Mouse (Mus musculus): ENCODE measurements around the gene Olfr1428. TPM values are rescaled to one million over a fixed set of nuclear protein-coding genes. Genes with fewer than 3 reads are reported as not detected.

Olfr1428 gene
- polyA plus RNA-seq (2015; fragmentation: Nextera tagmentation; extraction: Ambion mirVana) = not detected in 2 replicates

GRCm38 (mm10) chr19:12115797-12116196, at the start of gene Olfr1428:
Gene Olfr1428 (minus strand): TSS chr19:12115897.
- no peaks in the 10 kb centered on the region for H3K4me1 ChIP-seq (ENCODE audit: control insufficient read depth, low read depth, low read length)
- no peak within 1 kb of the TSS for H3K9ac ChIP-seq (ENCODE audit: low read depth, low read length)
- ATAC-seq (ENCODE audit: low read depth) = no peak
- H3K4me2 ChIP-seq (ENCODE audit: low read depth, low read length) = no peak within 1 kb of the TSS
- H3K27me3 ChIP-seq (ENCODE audit: control insufficient read depth, insufficient read depth, low read depth, low read length) = no peaks in the 10 kb centered on the region
- H3K36me3 ChIP-seq (ENCODE audit: control insufficient read depth, insufficient read depth) = no peaks in the 10 kb centered on the region
- WGBS (ENCODE audit: insufficient replicate concordance) = 39% methylated on average over 1 of the region's 1 CpGs
- H3K4me3 ChIP-seq (ENCODE audit: low read depth, low read length) = no peak within 1 kb of the TSS
- no peak within 1 kb of the TSS for H3K27ac ChIP-seq (ENCODE audit: low read length)
- H3K9me3 ChIP-seq (replicated peaks; ENCODE audit: control insufficient read depth, low read length) = no peaks in the 10 kb centered on the region

GRCm38 (mm10) chr19:12145452-12145851, 29.8 kb upstream of the Olfr1428 start:
- Histone ChIP-seq H3K9me3 (replicated peaks; ENCODE audit: control insufficient read depth, low read length) (no peaks in the 10 kb centered on the region), H3K9ac (ENCODE audit: low read depth, low read length) (no peak overlapping the region), H3K27me3 (ENCODE audit: control insufficient read depth, insufficient read depth, low read depth, low read length) (no peaks in the 10 kb centered on the region), H3K4me3 (ENCODE audit: low read depth, low read length) (no peak overlapping the region), H3K4me1 (ENCODE audit: control insufficient read depth, low read depth, low read length) (no peaks in the 10 kb centered on the region), H3K36me3 (ENCODE audit: control insufficient read depth, insufficient read depth) (no peaks in the 10 kb centered on the region), H3K4me2 (ENCODE audit: low read depth, low read length) (no peak overlapping the region), H3K27ac (ENCODE audit: low read length) (no peak overlapping the region)
- WGBS (ENCODE audit: insufficient replicate concordance) = 65% methylated on average over 3 of the region's 3 CpGs
- no peak for ATAC-seq (ENCODE audit: low read depth)

GRCm38 (mm10) chr19:12143356-12143755, 27.7 kb upstream of the Olfr1428 start:
- Histone ChIP-seq H3K4me1 (ENCODE audit: control insufficient read depth, low read depth, low read length) (no peaks in the 10 kb centered on the region), H3K4me2 (ENCODE audit: low read depth, low read length) (no peak overlapping the region), H3K9ac (ENCODE audit: low read depth, low read length) (no peak overlapping the region), H3K27me3 (ENCODE audit: control insufficient read depth, insufficient read depth, low read depth, low read length) (no peaks in the 10 kb centered on the region), H3K36me3 (ENCODE audit: control insufficient read depth, insufficient read depth) (no peaks in the 10 kb centered on the region), H3K4me3 (ENCODE audit: low read depth, low read length) (no peak overlapping the region), H3K9me3 (replicated peaks; ENCODE audit: control insufficient read depth, low read length) (no peaks in the 10 kb centered on the region), H3K27ac (ENCODE audit: low read length) (no peak overlapping the region)
- no peak for ATAC-seq (ENCODE audit: low read depth)
- WGBS (ENCODE audit: insufficient replicate concordance) = 50% methylated on average over 1 of the region's 1 CpGs

GRCm38 (mm10) chr19:12134289-12134688, 18.6 kb upstream of the Olfr1428 start:
- ATAC-seq (ENCODE audit: low read depth) = no peak
- Histone ChIP-seq H3K4me1 (ENCODE audit: control insufficient read depth, low read depth, low read length) (no peaks in the 10 kb centered on the region), H3K27ac (ENCODE audit: low read length) (no peak overlapping the region), H3K9me3 (replicated peaks; ENCODE audit: control insufficient read depth, low read length) (no peaks in the 10 kb centered on the region), H3K4me2 (ENCODE audit: low read depth, low read length) (no peak overlapping the region), H3K4me3 (ENCODE audit: low read depth, low read length) (no peak overlapping the region), H3K27me3 (ENCODE audit: control insufficient read depth, insufficient read depth, low read depth, low read length) (no peaks in the 10 kb centered on the region), H3K36me3 (ENCODE audit: control insufficient read depth, insufficient read depth) (no peaks in the 10 kb centered on the region), H3K9ac (ENCODE audit: low read depth, low read length) (no peak overlapping the region)
- WGBS (ENCODE audit: insufficient replicate concordance) = 22% methylated on average over 2 of the region's 2 CpGs

GRCm38 (mm10) chr19:12123103-12123502, 7.4 kb upstream of the Olfr1428 start, which contains the start of gene Olfr76:
Gene Olfr76 (minus strand): TSS chr19:12123203.
- WGBS (ENCODE audit: insufficient replicate concordance) = 47% methylated on average over 3 of the region's 3 CpGs
- ATAC-seq (ENCODE audit: low read depth) = no peak
- no peaks in the 10 kb centered on the region for H3K9me3 ChIP-seq (replicated peaks; ENCODE audit: control insufficient read depth, low read length)

GRCm38 (mm10) chr19:12116464-12116863, 767 bp upstream of the Olfr1428 start:
- Histone ChIP-seq H3K27me3 (ENCODE audit: control insufficient read depth, insufficient read depth, low read depth, low read length) (no peaks in the 10 kb centered on the region), H3K4me1 (ENCODE audit: control insufficient read depth, low read depth, low read length) (no peaks in the 10 kb centered on the region), H3K9ac (ENCODE audit: low read depth, low read length) (no peak overlapping the region), H3K27ac (ENCODE audit: low read length) (no peak overlapping the region), H3K4me2 (ENCODE audit: low read depth, low read length) (no peak overlapping the region), H3K9me3 (replicated peaks; ENCODE audit: control insufficient read depth, low read length) (no peaks in the 10 kb centered on the region), H3K36me3 (ENCODE audit: control insufficient read depth, insufficient read depth) (no peaks in the 10 kb centered on the region), H3K4me3 (ENCODE audit: low read depth, low read length) (no peak overlapping the region)
- WGBS (ENCODE audit: insufficient replicate concordance) = 68% methylated on average over 3 of the region's 3 CpGs
- no peak for ATAC-seq (ENCODE audit: low read depth)

More at GRCm38 (mm10) chr19:12123103-12123502, 7.4 kb upstream of the Olfr1428 start, which contains the start of gene Olfr76:
- Histone ChIP-seq H3K27me3 (ENCODE audit: control insufficient read depth, insufficient read depth, low read depth, low read length) (no peaks in the 10 kb centered on the region), H3K4me2 (ENCODE audit: low read depth, low read length) (no peak within 1 kb of the TSS), H3K36me3 (ENCODE audit: control insufficient read depth, insufficient read depth) (no peaks in the 10 kb centered on the region), H3K4me3 (ENCODE audit: low read depth, low read length) (no peak within 1 kb of the TSS), H3K27ac (ENCODE audit: low read length) (no peak within 1 kb of the TSS), H3K9ac (ENCODE audit: low read depth, low read length) (no peak within 1 kb of the TSS), H3K4me1 (ENCODE audit: control insufficient read depth, low read depth, low read length) (no peaks in the 10 kb centered on the region)

GRCm38 (mm10) chr19:12113807-12114206, 1.9 kb downstream of the Olfr1428 start:
- no peaks in the 10 kb centered on the region for H3K4me1 ChIP-seq (ENCODE audit: control insufficient read depth, low read depth, low read length)
- H3K4me3 ChIP-seq (ENCODE audit: low read depth, low read length) = no peak overlapping the region
- H3K9ac ChIP-seq (ENCODE audit: low read depth, low read length) = no peak overlapping the region
- no peaks in the 10 kb centered on the region for H3K36me3 ChIP-seq (ENCODE audit: control insufficient read depth, insufficient read depth)
- WGBS (ENCODE audit: insufficient replicate concordance) = 32% methylated on average over 1 of the region's 1 CpGs
- no peak overlapping the region for H3K4me2 ChIP-seq (ENCODE audit: low read depth, low read length)
- no peaks in the 10 kb centered on the region for H3K9me3 ChIP-seq (replicated peaks; ENCODE audit: control insufficient read depth, low read length)
- no peaks in the 10 kb centered on the region for H3K27me3 ChIP-seq (ENCODE audit: control insufficient read depth, insufficient read depth, low read depth, low read length)
- H3K27ac ChIP-seq (ENCODE audit: low read length) = no peak overlapping the region
- ATAC-seq (ENCODE audit: low read depth) = no peak

- Histone ChIP-seq H3K4me1 (ENCODE audit: control insufficient read depth, low read depth, low read length) (no peaks in the 10 kb centered on the region), H3K4me2 (ENCODE audit: low read depth, low read length) (no peak overlapping the region), H3K9me3 (replicated peaks; ENCODE audit: control insufficient read depth, low read length) (no peaks in the 10 kb centered on the region), H3K36me3 (ENCODE audit: control insufficient read depth, insufficient read depth) (no peaks in the 10 kb centered on the region), H3K27ac (ENCODE audit: low read length) (no peak overlapping the region), H3K4me3 (ENCODE audit: low read depth, low read length) (no peak overlapping the region), H3K9ac (ENCODE audit: low read depth, low read length) (no peak overlapping the region), H3K27me3 (ENCODE audit: control insufficient read depth, insufficient read depth, low read depth, low read length) (no peaks in the 10 kb centered on the region)
- WGBS (ENCODE audit: insufficient replicate concordance) = 39% methylated on average over 1 of the region's 1 CpGs
- ATAC-seq (ENCODE audit: low read depth) = no peak
Observed at GRCm38 (mm10) chr19:12104541-12104940, 11.2 kb downstream of the Olfr1428 start.

- Histone ChIP-seq H3K4me2 (ENCODE audit: low read depth, low read length) (no peak within 1 kb of the TSS), H3K4me1 (ENCODE audit: control insufficient read depth, low read depth, low read length) (no peaks in the 10 kb centered on the region), H3K9me3 (replicated peaks; ENCODE audit: control insufficient read depth, low read length) (no peaks in the 10 kb centered on the region), H3K4me3 (ENCODE audit: low read depth, low read length) (no peak within 1 kb of the TSS), H3K9ac (ENCODE audit: low read depth, low read length) (no peak within 1 kb of the TSS), H3K27ac (ENCODE audit: low read length) (no peak within 1 kb of the TSS), H3K36me3 (ENCODE audit: control insufficient read depth, insufficient read depth) (no peaks in the 10 kb centered on the region), H3K27me3 (ENCODE audit: control insufficient read depth, insufficient read depth, low read depth, low read length) (no peaks in the 10 kb centered on the region)
- ATAC-seq (ENCODE audit: low read depth) = no peak
- WGBS (ENCODE audit: insufficient replicate concordance) = 81% methylated on average over 2 of the region's 2 CpGs
Observed at GRCm38 (mm10) chr19:12103234-12103633, 12.5 kb downstream of the Olfr1428 start, which contains the start of gene Olfr1427. Gene Olfr1427 (minus strand): TSS chr19:12103334.

Data from liver, embryonic 16.5 days (tissue).